Mouse (Mus musculus) embryonic fibroblast, embryonic 13.5 days (primary cell): Measurements from ENCODE around the gene Shh.

Source experiments
- CTCF ChIP-seq: IDR thresholded peaks from 2 replicates; pipeline ENCODE4 v1.5.1; 2011; ENCODE audit warnings: mild to moderate bottlenecking, control low read depth, low read length, moderate library complexity, borderline replicate concordance; ENCODE audit not compliant: insufficient read depth
- POLR2A ChIP-seq: IDR thresholded peaks from 2 replicates; pipeline ENCODE4 v1.6.1; 2011; ENCODE audit warnings: low read depth, mild to moderate bottlenecking, control low read depth, low read length, moderate library complexity

DNA sequence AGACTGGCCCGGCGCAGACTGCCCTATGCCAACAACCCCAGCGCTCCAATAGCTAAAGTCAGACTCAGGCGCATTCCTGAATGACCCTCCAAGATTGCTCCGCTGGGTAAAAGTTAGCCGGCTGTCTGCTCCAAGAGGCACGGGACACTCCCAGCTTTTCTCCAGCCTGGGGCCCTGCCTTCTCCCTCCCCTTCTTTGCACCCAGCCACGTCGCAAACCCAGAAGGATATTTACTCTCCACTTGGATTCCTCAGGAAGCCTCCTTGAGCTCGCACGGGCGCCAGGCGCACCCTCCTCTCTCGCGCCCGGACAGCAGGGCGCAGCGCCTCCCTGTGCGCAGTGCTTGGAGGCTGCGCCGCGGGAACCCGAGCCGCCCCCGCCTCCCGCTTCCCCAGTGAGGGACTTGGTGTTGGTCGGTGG, 8.2 kb downstream of the Shh start:
- TF ChIP-seq POLR2A (no peak), CTCF (no peak)
